Mouse (Mus musculus) right cerebral cortex, postnatal 10 days (tissue): ENCODE results near the gene Pdlim4.

ENCODE experiments used
- DNase-seq, 2 experiments: peaks; one replicate each; pipeline ENCODE4 v3.0.0; 2021; ENCODE audit warnings: low spot score in 2 of 2

Gene Pdlim4

GRCm38 (mm10) chr11:54068520-54069371 is at the start of gene Pdlim4:
TSS of gene Pdlim4 (minus strand) at chr11:54069014.
- DNase-seq: no peak

GRCm38 (mm10) chr11:54117096-54117495 is 48.3 kb upstream of the Pdlim4 start:
- peak in 1 of 2 experiments; percentile 13 for DNase-seq

GRCm38 (mm10) chr11:54116406-54116805 is 47.6 kb upstream of the Pdlim4 start:
- peak in 1 of 2 experiments; percentile 15 for DNase-seq

- peak in 1 of 2 experiments; percentile 9 for DNase-seq
Measured at GRCm38 (mm10) chr11:54115911-54116310, 47.1 kb upstream of the Pdlim4 start.

GRCm38 (mm10) chr11:54115301-54115700 is 46.5 kb upstream of the Pdlim4 start:
- DNase-seq: peak in 1 of 2 experiments; percentile 18

- DNase-seq: peak in 1 of 2 experiments; percentile 12
Measured at GRCm38 (mm10) chr11:54114746-54115145, 45.9 kb upstream of the Pdlim4 start.

GRCm38 (mm10) chr11:54113352-54113751 is 44.5 kb upstream of the Pdlim4 start:
- DNase-seq: peak in 1 of 2 experiments; percentile 23

GRCm38 (mm10) chr11:54112920-54113319 is 44.1 kb upstream of the Pdlim4 start:
- peak; percentile 94 to 95 for DNase-seq

- peak; percentile 64 to 69 for DNase-seq
Measured at GRCm38 (mm10) chr11:54111976-54112741, 43.3 kb upstream of the Pdlim4 start.

- DNase-seq: no peak
Measured at GRCm38 (mm10) chr11:54111291-54111690, 42.5 kb upstream of the Pdlim4 start.

GRCm38 (mm10) chr11:54108894-54109293 is 40.1 kb upstream of the Pdlim4 start:
- DNase-seq: no peak

GRCm38 (mm10) chr11:54108131-54108530 is 39.3 kb upstream of the Pdlim4 start:
- no peak for DNase-seq

- peak; percentile 53 to 57 for DNase-seq
Measured at GRCm38 (mm10) chr11:54107239-54107638, 38.4 kb upstream of the Pdlim4 start.

GRCm38 (mm10) chr11:54106676-54107075 is 37.9 kb upstream of the Pdlim4 start:
- DNase-seq: no peak

GRCm38 (mm10) chr11:54105011-54105410 is 36.2 kb upstream of the Pdlim4 start:
- no peak for DNase-seq

GRCm38 (mm10) chr11:54102706-54103449 is 34.1 kb upstream of the Pdlim4 start:
- DNase-seq: no peak

- no peak for DNase-seq
Measured at GRCm38 (mm10) chr11:54101701-54102100, 32.9 kb upstream of the Pdlim4 start.

GRCm38 (mm10) chr11:54100692-54101591 is 32.1 kb upstream of the Pdlim4 start:
- DNase-seq: peak; percentile 74 to 81

GRCm38 (mm10) chr11:54100045-54100691 is 31.4 kb upstream of the Pdlim4 start, which contains the start of gene P4ha2:
TSS of gene P4ha2 (plus strand) at chr11:54100095.
- DNase-seq: no peak

- DNase-seq: no peak
Measured at GRCm38 (mm10) chr11:54093000-54093399, 24.2 kb upstream of the Pdlim4 start.
